Mouse (Mus musculus) lung, postnatal 36 days (tissue): Measurements from ENCODE around the gene Polr2a.

ENCODE experiments used
- DNase-seq: peaks from one replicate; pipeline ENCODE4 v3.0.0; 2022; ENCODE audit warnings: mixed read lengths

The Polr2a gene

GRCm38 (mm10) chr11:69751635-69752034, 6.8 kb downstream of the Polr2a start:
- no peak for DNase-seq

GRCm38 (mm10) chr11:69731408-69731807, 27.0 kb downstream of the Polr2a start:
- peak; percentile 28 for DNase-seq

GRCm38 (mm10) chr11:69729063-69729462, 29.4 kb downstream of the Polr2a start:
- peak; percentile 88 for DNase-seq

GRCm38 (mm10) chr11:69725951-69726350, 32.5 kb downstream of the Polr2a start:
- DNase-seq: no peak

GRCm38 (mm10) chr11:69723074-69723473, 35.4 kb downstream of the Polr2a start:
- DNase-seq: no peak

- peak; percentile 49 for DNase-seq
These were observed 37.6 kb downstream of the Polr2a start for GRCm38 (mm10) chr11:69720852-69721251.

GRCm38 (mm10) chr11:69719423-69719822, 39.0 kb downstream of the Polr2a start:
- DNase-seq: no peak

- DNase-seq: no peak
These were observed 39.8 kb downstream of the Polr2a start for GRCm38 (mm10) chr11:69718661-69719060.

GRCm38 (mm10) chr11:69716953-69717352, 41.5 kb downstream of the Polr2a start:
- DNase-seq: no peak

GRCm38 (mm10) chr11:69715929-69716328, 42.5 kb downstream of the Polr2a start:
- DNase-seq: peak; percentile 74

GRCm38 (mm10) chr11:69715482-69715881, 43.0 kb downstream of the Polr2a start:
- peak; percentile 72 for DNase-seq

GRCm38 (mm10) chr11:69714636-69715329, 43.7 kb downstream of the Polr2a start:
- no peak for DNase-seq

GRCm38 (mm10) chr11:69712954-69713672, 45.3 kb downstream of the Polr2a start:
- DNase-seq: no peak

- DNase-seq: no peak
These were observed 47.4 kb downstream of the Polr2a start for GRCm38 (mm10) chr11:69711082-69711481.

- DNase-seq: no peak
These were observed 48.0 kb downstream of the Polr2a start for GRCm38 (mm10) chr11:69710470-69710869.

- DNase-seq: no peak
These were observed 48.6 kb downstream of the Polr2a start for GRCm38 (mm10) chr11:69709554-69710446.

- no peak for DNase-seq
These were observed 49.7 kb downstream of the Polr2a start for GRCm38 (mm10) chr11:69708614-69709265.

- no peak for DNase-seq
These were observed 50.5 kb downstream of the Polr2a start for GRCm38 (mm10) chr11:69707873-69708381.

- DNase-seq: no peak
These were observed 51.0 kb downstream of the Polr2a start for GRCm38 (mm10) chr11:69707480-69707847.

GRCm38 (mm10) chr11:69706775-69707479, 51.5 kb downstream of the Polr2a start:
- DNase-seq: peak; percentile 75

GRCm38 (mm10) chr11:69704613-69705010, 53.8 kb downstream of the Polr2a start:
- DNase-seq: no peak
